Mouse (Mus musculus): Measurements from ENCODE around the gene Gramd4. TPM values are rescaled to one million over a fixed set of nuclear protein-coding genes. Genes with fewer than 3 reads are reported as not detected.
"Not testable (repeated sequence)": the region's sequence is repeated elsewhere in the genome, so short reads cannot be mapped to it uniquely, and the experiment has no call there.

The Gramd4 gene
- polyA plus RNA-seq, 1 experiment, result 20.7 TPM

GRCm38 (mm10) chr15:86178594-86178993, 121.1 kb downstream of the Gramd4 start:
- peaks cover 3% of the 10 kb centered on the region; the same call in 1 of the 2 replicates for H3K4me1 ChIP-seq (ENCODE audit: control insufficient read depth, insufficient read depth, low read length)

GRCm38 (mm10) chr15:86180427-86180826, 122.9 kb downstream of the Gramd4 start:
- peaks cover 3% of the 10 kb centered on the region; the same call in 1 of the 2 replicates for H3K4me1 ChIP-seq (ENCODE audit: control insufficient read depth, insufficient read depth, low read length)
- H3K27ac ChIP-seq (ENCODE audit: control insufficient read depth, insufficient read depth, low read depth, low read length, poor library complexity), result no peak overlapping the region; the same call in 1 of the 2 replicates
- WGBS, result 13% methylated on average over 4 of the region's 4 CpGs
- H3K4me3 ChIP-seq (replicated peaks; ENCODE audit: control insufficient read depth, low read depth, low read length), result no peak overlapping the region
- TF ChIP-seq CTCF (IDR thresholded peaks at IDR 0.05; ENCODE audit: control insufficient read depth, insufficient read depth, low read length) (no peak), POLR2A (IDR thresholded peaks at IDR 0.05; ENCODE audit: borderline replicate concordance, control insufficient read depth, low read depth, low read length) (no peak)

More at GRCm38 (mm10) chr15:86178594-86178993, 121.1 kb downstream of the Gramd4 start:
- H3K4me3 ChIP-seq (replicated peaks; ENCODE audit: control insufficient read depth, low read depth, low read length), result no peak overlapping the region
- TF ChIP-seq CTCF (IDR thresholded peaks at IDR 0.05; ENCODE audit: control insufficient read depth, insufficient read depth, low read length), result no peak
- no peak for TF ChIP-seq POLR2A (IDR thresholded peaks at IDR 0.05; ENCODE audit: borderline replicate concordance, control insufficient read depth, low read depth, low read length)
- no peak overlapping the region for H3K27ac ChIP-seq (ENCODE audit: control insufficient read depth, insufficient read depth, low read depth, low read length, poor library complexity)
- WGBS, result 82% methylated on average over 6 of the region's 6 CpGs

DNA sequence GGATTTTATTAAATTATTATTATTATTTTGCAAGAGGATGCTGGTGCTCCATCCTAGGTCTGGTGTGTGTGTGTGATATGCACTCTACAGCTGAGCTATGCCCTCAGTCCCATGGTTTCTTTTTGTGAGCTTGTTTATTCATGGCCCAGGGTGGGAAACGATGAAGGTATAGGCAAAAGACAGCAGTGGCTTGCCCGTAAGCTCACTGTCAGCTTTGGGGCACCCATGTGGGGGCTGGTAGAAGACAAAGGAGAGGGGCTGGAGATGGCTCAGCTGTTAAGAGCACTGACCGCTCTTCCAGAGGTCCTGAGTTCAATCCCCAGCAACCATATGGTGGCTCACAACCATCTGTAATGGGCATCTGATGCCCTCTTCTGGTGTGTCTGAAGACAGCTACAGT, 123.8 kb downstream of the Gramd4 start:
- not testable (repeated sequence) for H3K4me1 ChIP-seq (ENCODE audit: control insufficient read depth, insufficient read depth, low read length); H3K4me3 ChIP-seq (replicated peaks; ENCODE audit: control insufficient read depth, low read depth, low read length)
- peak overlapping the region; percentile 2; the same call in 1 of the 2 replicates for H3K27ac ChIP-seq (ENCODE audit: control insufficient read depth, insufficient read depth, low read depth, low read length, poor library complexity)
- WGBS, result 86% methylated on average over 3 of the region's 3 CpGs

GRCm38 (mm10) chr15:86181941-86182439, 124.5 kb downstream of the Gramd4 start:
- WGBS, result under 1% methylated on average over 11 of the region's 11 CpGs
- TF ChIP-seq CTCF (IDR thresholded peaks at IDR 0.05; ENCODE audit: control insufficient read depth, insufficient read depth, low read length) (no peak), POLR2A (IDR thresholded peaks at IDR 0.05; ENCODE audit: borderline replicate concordance, control insufficient read depth, low read depth, low read length) (no peak)
- Histone ChIP-seq H3K27ac (ENCODE audit: control insufficient read depth, insufficient read depth, low read depth, low read length, poor library complexity) (peak overlapping the region; percentile 97), H3K4me3 (replicated peaks; ENCODE audit: control insufficient read depth, low read depth, low read length) (peak overlapping the region; percentile 50), H3K4me1 (ENCODE audit: control insufficient read depth, insufficient read depth, low read length) (peaks cover 3% of the 10 kb centered on the region; the same call in 1 of the 2 replicates)

- TF ChIP-seq POLR2A (IDR thresholded peaks at IDR 0.05; ENCODE audit: borderline replicate concordance, control insufficient read depth, low read depth, low read length), result peak; percentile 84
- no peak for TF ChIP-seq CTCF (IDR thresholded peaks at IDR 0.05; ENCODE audit: control insufficient read depth, insufficient read depth, low read length)
- WGBS, result under 1% methylated on average over 13 of the region's 13 CpGs
- Histone ChIP-seq H3K4me3 (replicated peaks; ENCODE audit: control insufficient read depth, low read depth, low read length) (peak overlapping the region; percentile 53), H3K27ac (ENCODE audit: control insufficient read depth, insufficient read depth, low read depth, low read length, poor library complexity) (peak overlapping the region; percentile 97), H3K4me1 (ENCODE audit: control insufficient read depth, insufficient read depth, low read length) (peaks cover 3% of the 10 kb centered on the region; the same call in 1 of the 2 replicates)
These were observed 125.2 kb downstream of the Gramd4 start for GRCm38 (mm10) chr15:86182646-86183045.

DNA sequence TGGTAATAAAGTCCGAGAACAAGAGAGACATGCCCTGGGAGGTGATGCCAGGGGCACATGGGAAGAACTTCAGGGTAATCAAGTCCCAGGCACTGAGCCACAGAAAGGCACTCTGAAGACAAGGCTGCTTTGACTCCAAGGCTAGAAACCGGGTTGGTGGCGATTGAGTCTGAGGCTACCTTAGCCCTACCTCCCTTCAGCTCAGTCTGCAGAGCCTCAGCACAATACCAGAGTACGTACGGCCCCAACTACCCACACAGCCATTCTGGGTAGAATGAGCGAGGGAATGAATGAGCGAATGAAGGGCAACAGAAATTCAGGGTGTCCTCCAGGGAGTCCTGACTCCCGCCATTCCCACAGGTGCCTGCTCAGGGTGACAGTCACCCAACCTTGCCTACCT, 126.0 kb downstream of the Gramd4 start:
- H3K4me1 ChIP-seq (ENCODE audit: control insufficient read depth, insufficient read depth, low read length), result peaks cover 4% of the 10 kb centered on the region; the same call in 1 of the 2 replicates
- peak overlapping the region; percentile 97 for H3K27ac ChIP-seq (ENCODE audit: control insufficient read depth, insufficient read depth, low read depth, low read length, poor library complexity)
- TF ChIP-seq POLR2A (IDR thresholded peaks at IDR 0.05; ENCODE audit: borderline replicate concordance, control insufficient read depth, low read depth, low read length) (no peak), CTCF (IDR thresholded peaks at IDR 0.05; ENCODE audit: control insufficient read depth, insufficient read depth, low read length) (no peak)
- 73% methylated on average over 8 of the region's 8 CpGs for WGBS
- peak overlapping the region; percentile 16 for H3K4me3 ChIP-seq (replicated peaks; ENCODE audit: control insufficient read depth, low read depth, low read length)

- 53% methylated on average over 5 of the region's 5 CpGs for WGBS
- TF ChIP-seq CTCF (IDR thresholded peaks at IDR 0.05; ENCODE audit: control insufficient read depth, insufficient read depth, low read length) (no peak), POLR2A (IDR thresholded peaks at IDR 0.05; ENCODE audit: borderline replicate concordance, control insufficient read depth, low read depth, low read length) (no peak)
- Histone ChIP-seq H3K27ac (ENCODE audit: control insufficient read depth, insufficient read depth, low read depth, low read length, poor library complexity) (peak overlapping the region; percentile 52), H3K4me1 (ENCODE audit: control insufficient read depth, insufficient read depth, low read length) (peaks cover 4% of the 10 kb centered on the region; the same call in 1 of the 2 replicates), H3K4me3 (replicated peaks; ENCODE audit: control insufficient read depth, low read depth, low read length) (peak overlapping the region; percentile 44)
These were observed 126.6 kb downstream of the Gramd4 start for GRCm38 (mm10) chr15:86184071-86184470.

DNA sequence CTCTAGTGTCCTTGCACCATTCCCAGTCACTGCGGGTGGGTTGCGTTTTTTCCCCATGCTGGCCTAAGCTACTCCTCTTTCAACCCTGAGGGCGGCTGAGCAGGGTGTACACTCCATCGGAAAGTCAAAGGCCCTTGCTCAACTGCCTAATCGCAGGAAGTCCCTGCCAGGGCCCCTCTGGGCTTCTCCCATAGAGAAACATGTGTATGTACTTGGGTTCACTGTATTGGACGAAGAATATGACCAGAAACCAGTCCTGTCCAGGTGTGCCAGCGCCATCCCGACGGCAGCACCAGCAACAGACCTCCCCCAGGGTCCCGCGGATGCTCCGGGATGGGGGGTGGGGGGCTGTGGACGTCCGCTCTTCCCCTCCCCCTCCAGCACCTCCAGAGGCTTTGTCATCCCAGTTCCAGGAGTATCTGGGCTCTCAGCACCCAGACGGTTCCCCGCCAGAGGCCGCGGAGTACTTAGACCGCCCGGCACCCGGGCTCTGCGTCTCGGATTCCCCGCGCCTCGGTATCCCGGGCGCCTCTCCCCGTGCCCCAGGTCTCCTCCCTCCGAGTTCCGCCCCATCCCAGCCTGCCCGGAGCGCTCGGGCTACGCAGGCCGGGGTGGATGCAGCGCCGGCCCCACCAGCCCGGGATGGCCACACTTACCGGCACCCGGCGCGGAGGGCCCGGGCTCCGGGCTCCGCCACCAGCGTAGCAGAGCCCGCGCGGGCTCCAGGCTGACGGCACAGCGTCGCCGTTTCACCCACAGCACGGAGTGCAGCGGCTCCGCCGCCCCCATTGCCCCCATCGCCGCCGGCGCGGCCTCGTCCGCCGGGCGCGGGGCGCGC, 127.6 kb downstream of the Gramd4 start:
- TF ChIP-seq POLR2A (IDR thresholded peaks at IDR 0.05; ENCODE audit: borderline replicate concordance, control insufficient read depth, low read depth, low read length), result no peak
- TF ChIP-seq CTCF (IDR thresholded peaks at IDR 0.05; ENCODE audit: control insufficient read depth, insufficient read depth, low read length), result no peak
- Histone ChIP-seq H3K4me3 (replicated peaks; ENCODE audit: control insufficient read depth, low read depth, low read length) (peak overlapping the region; percentile 68), H3K27ac (ENCODE audit: control insufficient read depth, insufficient read depth, low read depth, low read length, poor library complexity) (peak overlapping the region; percentile 84), H3K4me1 (ENCODE audit: control insufficient read depth, insufficient read depth, low read length) (peaks cover 4% of the 10 kb centered on the region; the same call in 1 of the 2 replicates)
- WGBS, result under 1% methylated on average over 70 of the region's 70 CpGs
